In genomic region chr11:116281671-116282070, GRCm38 (mm10) we compare ENCODE assay signal across 9 mouse cellular contexts. TPM values are rescaled to one million over a fixed set of nuclear protein-coding genes. Genes with fewer than 3 reads are reported as not detected.
A peak's percentile ranks its signal among the peaks of the same experiment; 100 is the strongest.
DNase-seq lines count a peak whose midpoint lies in the region; ATAC-seq and TF ChIP-seq lines count a peak whose summit lies in the region.
"Had no signal": no experiment of that assay in that cellular context is flagged by ENCODE, and none has a peak within 500 bp of the region (broad histone marks: within the 10 kb centered on the region; RNA-seq: fewer than 3 reads in every experiment).

No protein-coding gene starts in this region.

- 0 out of 2 replicates have a peak overlapping the region, but pooled peaks have one; percentile 4 for H3K27ac ChIP-seq in gastrocnemius, adult 2 months
- no peak overlapping the region for H3K27ac ChIP-seq in embryonic facial prominence, embryonic 10.5 days (replicated peaks)
- H3K27ac ChIP-seq in intestine, embryonic 14.5 days (ENCODE audit: low read depth), result no peak overlapping the region
- no peak overlapping the region for H3K27ac ChIP-seq in midbrain, embryonic 15.5 days

- intact Hi-C loops in gastrocnemius, adult 2 months (cut with DNase I), result no loop called here
- intact Hi-C loops in gastrocnemius, postnatal 36 days (cut with DNase I), result no loop called here

- H3K4me3 ChIP-seq in gastrocnemius, adult 2 months, result peak overlapping the region; percentile 61
- H3K4me3 ChIP-seq in embryonic facial prominence, embryonic 10.5 days, result peak overlapping the region; percentile 51
- H3K4me3 ChIP-seq in intestine, embryonic 14.5 days (ENCODE audit: low read depth, low read length), result peak overlapping the region; percentile 28
- peak overlapping the region; percentile 35 for H3K4me3 ChIP-seq in midbrain, embryonic 15.5 days

- 2% methylated on average over 18 of the region's 18 CpGs for WGBS in embryonic facial prominence, embryonic 10.5 days
- WGBS in intestine, embryonic 14.5 days, result 3% methylated on average over 18 of the region's 18 CpGs
- WGBS in midbrain, embryonic 15.5 days, result 1% methylated on average over 18 of the region's 18 CpGs

- no peaks in the 10 kb centered on the region for H3K9me3 ChIP-seq in embryonic facial prominence, embryonic 10.5 days
- no peaks in the 10 kb centered on the region for H3K9me3 ChIP-seq in intestine, embryonic 14.5 days (ENCODE audit: control insufficient read depth, low read length)
- H3K9me3 ChIP-seq in midbrain, embryonic 15.5 days, result no peaks in the 10 kb centered on the region

- H3K27me3 ChIP-seq in embryonic facial prominence, embryonic 10.5 days (replicated peaks; ENCODE audit: low read depth, poor library complexity, severe bottlenecking), result peaks cover 68% of the 10 kb centered on the region
- peaks cover 59% of the 10 kb centered on the region for H3K27me3 ChIP-seq in intestine, embryonic 14.5 days (replicated peaks; ENCODE audit: control insufficient read depth, insufficient read depth, low read length)
- H3K27me3 ChIP-seq in midbrain, embryonic 15.5 days (replicated peaks), result peaks cover 56% of the 10 kb centered on the region

- no peak for DNase-seq in gastrocnemius, adult 2 months
- no peak for DNase-seq in gastrocnemius, adult 8-10 months (ENCODE audit: low spot score in 2 of 2)
- DNase-seq in embryonic facial prominence, embryonic 10.5 days (ENCODE audit: low spot score), result peak; percentile 25
- no peak for DNase-seq in intestine, embryonic 14.5 days (ENCODE audit: low spot score)
- no peak for DNase-seq in B cell, adult 2 months
- DNase-seq in gastrocnemius, postnatal 36 days, result no peak
- no peak for DNase-seq in cerebellum, adult 8-10 months

- peaks cover 31% of the 10 kb centered on the region for H3K4me1 ChIP-seq in embryonic facial prominence, embryonic 10.5 days
- H3K4me1 ChIP-seq in intestine, embryonic 14.5 days (replicated peaks; ENCODE audit: control insufficient read depth, insufficient read depth, low read length), result peaks cover 14% of the 10 kb centered on the region
- peaks cover 22% of the 10 kb centered on the region for H3K4me1 ChIP-seq in midbrain, embryonic 15.5 days

- H3K9ac ChIP-seq in intestine, embryonic 14.5 days (ENCODE audit: low read length), result 0 out of 2 replicates have a peak overlapping the region, but pooled peaks have one; percentile 13
- H3K9ac ChIP-seq in midbrain, embryonic 15.5 days, result peak overlapping the region; percentile 1; the same call in 1 of the 2 replicates

- TF ChIP-seq CTCF in gastrocnemius, adult 2 months (IDR thresholded peaks at IDR 0.05), result no peak

- H3K4me2 ChIP-seq in intestine, embryonic 14.5 days (ENCODE audit: low read length), result peak overlapping the region; percentile 51
- H3K4me2 ChIP-seq in midbrain, embryonic 15.5 days, result peak overlapping the region; percentile 52

- no peak for ATAC-seq in intestine, embryonic 14.5 days (replicated peaks; ENCODE audit: low FRiP score, low TSS enrichment, low read depth)
- no peak for ATAC-seq in midbrain, embryonic 15.5 days (replicated peaks)

- no peaks in the 10 kb centered on the region for H3K36me3 ChIP-seq in embryonic facial prominence, embryonic 10.5 days (replicated peaks)
- no peaks in the 10 kb centered on the region for H3K36me3 ChIP-seq in intestine, embryonic 14.5 days (ENCODE audit: control insufficient read depth, insufficient read depth, low read length)
- no peaks in the 10 kb centered on the region for H3K36me3 ChIP-seq in midbrain, embryonic 15.5 days (replicated peaks)

RNA-seq across cellular contexts. Expression of gene Galr2, which starts 0.9 kb away (rescaled TPM):
- under 1 TPM in 1 of 2 experiments, not detected in 1; 0.33 TPM for total RNA-seq in gastrocnemius, adult 2 months (2021)
- total RNA-seq in gastrocnemius, adult 8-10 months (2022), result under 1 TPM in 2 of 4 experiments, not detected in 2; 0.20 to 0.24 TPM
- polyA plus RNA-seq in embryonic facial prominence, embryonic 10.5 days (2016; fragmentation: Nextera tagmentation; extraction: Ambion mirVana), result 0.25 and 0.39 TPM in 2 replicates
- polyA plus RNA-seq in intestine, embryonic 14.5 days (2014; fragmentation: Nextera tagmentation; extraction: Ambion mirVana), result 0.11 and 0.15 TPM in 2 replicates
- 0.45 and 0.57 TPM in 2 replicates for polyA plus RNA-seq in midbrain, embryonic 15.5 days (2015; fragmentation: Nextera tagmentation; extraction: Ambion mirVana)
- total RNA-seq in gastrocnemius, postnatal 36 days (2021), result under 1 TPM; 0.12 to 0.31 TPM
- total RNA-seq: liver, adult 2 months had no signal
- polyA plus RNA-seq: liver, adult 2 months had no signal

RNA-seq across cellular contexts. Expression of gene Srp68, which starts 7.7 kb away (rescaled TPM):
- 10 to 100 TPM; 87.7 to 89.2 TPM for total RNA-seq in gastrocnemius, adult 2 months (2021)
- total RNA-seq in gastrocnemius, adult 8-10 months (2022), result 10 to 100 TPM; 86.7 to 99.9 (median 90.8) TPM
- 104 TPM in 2 replicates for polyA plus RNA-seq in embryonic facial prominence, embryonic 10.5 days (2016; fragmentation: Nextera tagmentation; extraction: Ambion mirVana)
- 78.1 and 83.2 TPM in 2 replicates for polyA plus RNA-seq in intestine, embryonic 14.5 days (2014; fragmentation: Nextera tagmentation; extraction: Ambion mirVana)
- polyA plus RNA-seq in midbrain, embryonic 15.5 days (2015; fragmentation: Nextera tagmentation; extraction: Ambion mirVana), result 62.4 and 63.5 TPM in 2 replicates
- total RNA-seq in gastrocnemius, postnatal 36 days (2021), result 10 to 100 TPM; 72.1 to 83.1 TPM

RNA-seq across cellular contexts. Expression of gene Exoc7, which starts 25.4 kb away (rescaled TPM):
- total RNA-seq in gastrocnemius, adult 2 months (2021), result 100 to 1,000 TPM in 1 of 2 experiments, 10 to 100 TPM in 1; 74.1 to 106 TPM
- 10 to 100 TPM; 62.3 to 84.9 (median 73.3) TPM for total RNA-seq in gastrocnemius, adult 8-10 months (2022)
- polyA plus RNA-seq in embryonic facial prominence, embryonic 10.5 days (2016; fragmentation: Nextera tagmentation; extraction: Ambion mirVana), result 55.4 and 59.7 TPM in 2 replicates
- polyA plus RNA-seq in intestine, embryonic 14.5 days (2014; fragmentation: Nextera tagmentation; extraction: Ambion mirVana), result 63.8 TPM in 2 replicates
- polyA plus RNA-seq in midbrain, embryonic 15.5 days (2015; fragmentation: Nextera tagmentation; extraction: Ambion mirVana), result 109 and 110 TPM in 2 replicates
- 10 to 100 TPM; 85.9 to 94.8 TPM for total RNA-seq in gastrocnemius, postnatal 36 days (2021)

RNA-seq across cellular contexts. Expression of gene Evpl, which starts 43.8 kb away (rescaled TPM):
- under 1 TPM in 1 of 2 experiments, not detected in 1; 0.14 TPM for total RNA-seq in gastrocnemius, adult 2 months (2021)
- under 1 TPM in 1 of 4 experiments, not detected in 3; 0.04 TPM for total RNA-seq in gastrocnemius, adult 8-10 months (2022)
- polyA plus RNA-seq in embryonic facial prominence, embryonic 10.5 days (2016; fragmentation: Nextera tagmentation; extraction: Ambion mirVana), result 1.0 and 1.3 TPM in 2 replicates
- polyA plus RNA-seq in intestine, embryonic 14.5 days (2014; fragmentation: Nextera tagmentation; extraction: Ambion mirVana), result 3.2 and 3.7 TPM in 2 replicates
- 0.84 and 0.96 TPM in 2 replicates for polyA plus RNA-seq in midbrain, embryonic 15.5 days (2015; fragmentation: Nextera tagmentation; extraction: Ambion mirVana)
- total RNA-seq in gastrocnemius, postnatal 36 days (2021), result under 1 TPM; 0.05 to 0.07 TPM

RNA-seq across cellular contexts. Expression of gene Foxj1, which starts 53.5 kb away (rescaled TPM):
- under 1 TPM in 1 of 2 experiments, not detected in 1; 0.14 TPM for total RNA-seq in gastrocnemius, adult 2 months (2021)
- not detected for total RNA-seq in gastrocnemius, adult 8-10 months (2022)
- polyA plus RNA-seq in embryonic facial prominence, embryonic 10.5 days (2016; fragmentation: Nextera tagmentation; extraction: Ambion mirVana), result 2.3 and 3.3 TPM in 2 replicates
- polyA plus RNA-seq in intestine, embryonic 14.5 days (2014; fragmentation: Nextera tagmentation; extraction: Ambion mirVana), result 0.95 and 0.97 TPM in 2 replicates
- polyA plus RNA-seq in midbrain, embryonic 15.5 days (2015; fragmentation: Nextera tagmentation; extraction: Ambion mirVana), result 17.4 and 20.4 TPM in 2 replicates
- total RNA-seq in gastrocnemius, postnatal 36 days (2021), result not detected
